17 mouse cellular contexts compared by ENCODE assay signal in the genomic region with DNA sequence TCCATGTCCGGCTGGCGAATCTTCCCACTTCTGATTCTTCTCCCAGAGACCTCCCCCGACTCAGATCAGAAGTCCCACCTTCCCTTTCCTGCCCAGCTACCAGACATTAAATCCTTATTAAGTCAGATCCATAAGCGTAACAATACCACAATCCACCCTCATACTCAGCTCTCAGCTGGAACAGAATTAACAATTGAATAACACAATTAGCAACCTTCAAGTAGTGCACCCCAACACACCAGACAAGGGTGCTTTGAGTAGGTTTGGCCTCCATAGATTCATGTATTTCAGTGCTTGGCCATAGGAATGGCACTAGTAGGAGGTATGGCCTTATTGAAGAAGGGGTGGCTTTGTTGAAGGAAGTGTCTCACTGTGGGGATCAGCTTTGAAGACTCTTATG. TPM values are rescaled to one million over a fixed set of nuclear protein-coding genes. Genes with fewer than 3 reads are reported as not detected.
"Had no signal": no experiment of that assay in that cellular context is flagged by ENCODE, and none has a peak within 500 bp of the region (broad histone marks: within the 10 kb centered on the region; RNA-seq: fewer than 3 reads in every experiment).

No protein-coding gene starts in this region.

- H3K4me1 ChIP-seq: neural tube, embryonic 15.5 days; stomach, embryonic 15.5 days had no signal

- H3K9me3 ChIP-seq: neural tube, embryonic 15.5 days; stomach, embryonic 15.5 days had no signal

- H3K27me3 ChIP-seq: neural tube, embryonic 15.5 days; stomach, embryonic 15.5 days had no signal

- H3K36me3 ChIP-seq: neural tube, embryonic 15.5 days; stomach, embryonic 15.5 days had no signal

- H3K27ac ChIP-seq: neural tube, embryonic 15.5 days; stomach, embryonic 15.5 days; stomach, postnatal 0 days had no signal

- DNase-seq: retina, postnatal 1 day; right cerebral cortex, adult 18-20 months; right cerebral cortex, postnatal 14 days; right cerebral cortex, postnatal 25 days; right cerebral cortex, postnatal 4 days; spleen, adult 18-20 months; thymus, adult 18-20 months; thymus, adult 2 months; thymus, postnatal 14 days; thymus, postnatal 25 days; thymus, postnatal 36 days; thymus, postnatal 4 days had no signal

- H3K4me3 ChIP-seq: neural tube, embryonic 15.5 days; stomach, embryonic 15.5 days had no signal

RNA-seq across cellular contexts. Expression of a gene that starts 41.4 kb away (rescaled TPM):
- total RNA-seq: neutrophil, adult 5-6 weeks had no signal
- polyA plus RNA-seq: small intestine, adult 2 months had no signal
